Mouse (Mus musculus) C3H10T1/2 (cell line): ENCODE results near the gene Repin1. TPM values are rescaled to one million over a fixed set of nuclear protein-coding genes. Genes with fewer than 3 reads are reported as not detected.

ENCODE experiments used
- polyA plus RNA-seq, 2 experiments: library from polyadenylated mRNA; unstranded; fragments of >200 nt; fragmentation: generic; extraction: Trizol; gene quantifications; one replicate each; pipeline ENCODE4 v1.2.1; 2012; ENCODE audit warnings: missing spikeins in 2 of 2

Repin1 gene
- polyA plus RNA-seq = 1 to 10 TPM; 2.3 to 8.6 TPM

GRCm38 (mm10) chr6:48593158-48594042 lies at the start of gene Repin1, which contains the start of gene Gm44965:
TSS of gene Repin1 (plus strand) at chr6:48593883.
TSS of gene Gm44965 (plus strand) at chr6:48593941.

GRCm38 (mm10) chr6:48554280-48555103 lies 39.2 kb upstream of the Repin1 start, which contains the start of gene Lrrc61:
TSS of gene Lrrc61 (plus strand) at chr6:48554796.

GRCm38 (mm10) chr6:48572572-48573061 lies 21.1 kb upstream of the Repin1 start, which contains the start of gene Rarres2:
TSS of gene Rarres2 (minus strand) at chr6:48572789.

GRCm38 (mm10) chr6:48589194-48589750 lies 4.4 kb upstream of the Repin1 start, which contains the start of gene Gm45021:
TSS of gene Gm45021 (plus strand) at chr6:48589610.

GRCm38 (mm10) chr6:48601271-48602079 lies 7.8 kb downstream of the Repin1 start, which contains the start of gene Zfp775:
TSS of gene Zfp775 (plus strand) at chr6:48602063.

GRCm38 (mm10) chr6:48626464-48626863 lies 32.8 kb downstream of the Repin1 start, which contains the start of gene AI854703:
TSS of gene AI854703 (plus strand) at chr6:48626764.

GRCm38 (mm10) chr6:48646995-48647394 lies 53.3 kb downstream of the Repin1 start, which contains the start of gene Gimap8:
TSS of gene Gimap8 (plus strand) at chr6:48647234.

Other genes starting within 250 kb of the Repin1 start
- gene Krba1, start 198.3 kb upstream of the Repin1 start, polyA plus RNA-seq = under 1 TPM; 0.02 to 0.30 TPM
- 1 to 10 TPM in 1 of 2 experiments, under 1 TPM in 1; 0.02 to 1.2 TPM for gene Zfp467, start 148.1 kb upstream of the Repin1 start, polyA plus RNA-seq
- gene Sspo, start 145.7 kb upstream of the Repin1 start, polyA plus RNA-seq = under 1 TPM in 1 of 2 experiments, not detected in 1; 0.06 TPM
- 1 to 10 TPM in 1 of 2 experiments, under 1 TPM in 1; 0.92 to 2.3 TPM for gene Atp6v0e2, start 56.3 kb upstream of the Repin1 start, polyA plus RNA-seq
- gene Lrrc61, start 39.1 kb upstream of the Repin1 start, polyA plus RNA-seq = 10 to 100 TPM in 1 of 2 experiments, 1 to 10 TPM in 1; 1.8 to 19.9 TPM
- gene Rarres2, start 21.1 kb upstream of the Repin1 start, polyA plus RNA-seq = 10 to 100 TPM in 1 of 2 experiments, under 1 TPM in 1; 0.09 to 44.4 TPM
- not detected for gene Gm45021, start 4.3 kb upstream of the Repin1 start, polyA plus RNA-seq
- gene Gm44965, start 58 bp downstream of the Repin1 start, polyA plus RNA-seq = 1 to 10 TPM in 1 of 2 experiments, not detected in 1; 1.6 TPM
- 1 to 10 TPM in 1 of 2 experiments, under 1 TPM in 1; 0.67 to 2.8 TPM for gene Zfp775, start 8.2 kb downstream of the Repin1 start, polyA plus RNA-seq
- gene AI854703, start 32.9 kb downstream of the Repin1 start, polyA plus RNA-seq = under 1 TPM in 1 of 2 experiments, not detected in 1; 0.02 TPM
- gene Gimap8, start 53.4 kb downstream of the Repin1 start, polyA plus RNA-seq = not detected
- under 1 TPM in 1 of 2 experiments, not detected in 1; 0.08 TPM for gene Gimap9, start 82.2 kb downstream of the Repin1 start, polyA plus RNA-seq
- not detected for gene Gimap4, start 90.7 kb downstream of the Repin1 start, polyA plus RNA-seq
- not detected for gene Gimap6, start 114.3 kb downstream of the Repin1 start, polyA plus RNA-seq
- gene Gm28053, start 124.7 kb downstream of the Repin1 start, polyA plus RNA-seq = not detected
- gene Gimap7, start 124.7 kb downstream of the Repin1 start, polyA plus RNA-seq = not detected
- not detected for gene Gimap1, start 145.2 kb downstream of the Repin1 start, polyA plus RNA-seq
- not detected for gene Gimap5, start 152.3 kb downstream of the Repin1 start, polyA plus RNA-seq
- not detected for gene Gimap3, start 177.0 kb downstream of the Repin1 start, polyA plus RNA-seq
- 1 to 10 TPM; 1.7 to 8.0 TPM for gene Tmem176a, start 247.0 kb downstream of the Repin1 start, polyA plus RNA-seq
- gene Tmem176b, start 247.6 kb downstream of the Repin1 start, polyA plus RNA-seq = 10 to 100 TPM in 1 of 2 experiments, 1 to 10 TPM in 1; 2.1 to 16.5 TPM